In the genomic region with DNA sequence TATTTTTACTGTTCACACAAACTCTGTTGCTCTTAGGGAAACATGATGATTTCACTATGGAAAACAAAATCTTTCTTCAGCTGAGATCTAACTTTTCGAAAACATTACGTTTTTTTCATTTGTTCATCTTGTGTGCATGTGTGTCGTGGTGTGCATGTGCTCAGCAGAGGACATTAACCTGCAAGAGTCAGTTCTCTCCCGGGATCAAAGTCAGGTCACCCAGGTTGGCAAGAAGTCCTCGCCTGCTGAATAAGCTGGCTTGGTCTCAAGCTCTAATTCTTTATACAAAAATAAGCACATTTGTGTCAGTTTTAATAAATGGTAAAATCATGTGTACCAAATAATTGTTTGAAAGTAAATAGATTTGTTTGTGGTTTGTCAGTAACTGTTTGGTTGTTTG, we compare ENCODE assay signal across 18 mouse cellular contexts.
"Had no signal": no experiment of that assay in that cellular context is flagged by ENCODE, and none has a peak within 500 bp of the region (broad histone marks: within the 10 kb centered on the region; RNA-seq: fewer than 3 reads in every experiment).

No protein-coding gene starts in this region.

- DNase-seq: kidney, adult 8-10 months; kidney, postnatal 10 days; kidney, postnatal 36 days; liver, postnatal 0 days; lung, embryonic 14.5 days; retina, postnatal 1 day; right cerebral cortex, postnatal 25 days; thymus, adult 2 months; thymus, postnatal 14 days; thymus, postnatal 4 days had no signal

- H3K36me3 ChIP-seq: kidney, embryonic 15.5 days; limb, embryonic 13.5 days; midbrain, embryonic 12.5 days; midbrain, embryonic 15.5 days; neural tube, embryonic 13.5 days had no signal

- H3K4me1 ChIP-seq: kidney, embryonic 15.5 days; limb, embryonic 13.5 days; midbrain, embryonic 12.5 days; midbrain, embryonic 15.5 days; neural tube, embryonic 13.5 days had no signal

- H3K27me3 ChIP-seq: kidney, embryonic 15.5 days; limb, embryonic 13.5 days had no signal

- H3K9me3 ChIP-seq: kidney, embryonic 15.5 days had no signal

- H3K4me3 ChIP-seq: kidney, embryonic 15.5 days; limb, embryonic 13.5 days; midbrain, embryonic 12.5 days; midbrain, embryonic 15.5 days; neural tube, embryonic 13.5 days had no signal

- H3K27ac ChIP-seq: kidney, embryonic 15.5 days; limb, embryonic 13.5 days; liver, embryonic 14.5 days; macrophage; midbrain, embryonic 12.5 days; midbrain, embryonic 15.5 days; neural tube, embryonic 13.5 days; stomach, postnatal 0 days had no signal
